Mouse (Mus musculus) spleen, postnatal 10 days (tissue): ENCODE measurements around the gene Ide.

Experiments
- DNase-seq, 2 experiments: peaks; one replicate each; pipeline ENCODE4 v3.0.0; 2021 to 2022; ENCODE audit warnings: low spot score in 2 of 2

The Ide gene

DNA sequence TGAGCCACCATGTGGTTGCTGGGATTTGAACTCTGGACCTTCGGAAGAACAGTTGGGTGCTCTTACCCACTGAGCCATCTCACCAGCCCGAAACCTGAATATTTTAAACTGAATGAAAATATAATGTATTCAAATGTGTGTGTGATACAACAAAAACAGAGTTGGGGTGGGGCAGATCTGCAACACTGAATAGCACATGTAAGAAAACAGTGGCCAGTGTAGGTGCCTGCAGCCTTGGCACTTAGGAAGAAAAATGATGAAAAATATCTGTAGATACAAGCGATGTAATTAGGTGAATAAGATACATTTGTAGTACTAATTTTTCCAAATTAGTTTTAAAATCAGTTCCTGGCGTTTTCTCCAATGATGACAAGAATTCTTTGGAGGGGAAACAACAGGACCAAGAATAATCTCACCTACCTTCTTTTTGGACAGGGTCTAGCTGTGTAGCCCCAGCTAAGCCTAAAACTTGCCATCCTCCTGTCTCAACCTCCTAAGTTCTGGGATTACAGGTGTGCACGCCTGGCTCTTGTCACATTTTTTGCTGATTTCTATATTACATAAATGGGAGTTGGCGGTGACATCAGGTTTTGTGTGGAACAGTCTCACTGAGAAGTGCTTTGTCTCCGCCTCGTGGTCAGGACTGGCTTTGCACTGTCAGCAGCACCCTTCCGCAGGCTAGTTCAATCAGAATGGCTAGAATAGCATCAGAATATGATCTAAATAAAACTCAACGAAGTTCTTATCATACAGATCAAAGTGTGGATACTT is 72.1 kb downstream of the Ide start:
- DNase-seq, result peak; percentile 90 to 96

GRCm38 (mm10) chr19:37263943-37264897 is 73.4 kb downstream of the Ide start:
- no peak for DNase-seq

DNA sequence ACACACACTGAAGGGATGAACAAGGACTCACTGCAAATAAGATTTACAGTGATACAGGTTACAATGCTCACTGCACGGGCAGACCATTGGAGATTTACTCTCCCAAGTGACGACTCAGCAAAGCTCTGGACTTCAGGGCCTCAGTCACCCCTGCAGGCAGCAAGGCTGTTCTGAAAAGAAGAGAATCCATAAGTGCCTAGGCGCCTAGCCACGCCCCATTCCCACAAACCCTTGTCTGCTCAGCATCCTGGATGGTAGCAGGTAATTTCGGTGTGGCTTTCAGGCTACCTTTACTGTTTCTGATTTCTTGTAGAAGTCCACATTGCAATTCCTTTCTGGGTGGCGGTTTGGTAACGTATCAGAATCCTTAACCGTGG is 74.1 kb downstream of the Ide start:
- DNase-seq, result no peak

- no peak for DNase-seq
Measured at GRCm38 (mm10) chr19:37262389-37262788, 75.3 kb downstream of the Ide start.

GRCm38 (mm10) chr19:37255321-37255720 is 82.3 kb downstream of the Ide start:
- no peak for DNase-seq

DNA sequence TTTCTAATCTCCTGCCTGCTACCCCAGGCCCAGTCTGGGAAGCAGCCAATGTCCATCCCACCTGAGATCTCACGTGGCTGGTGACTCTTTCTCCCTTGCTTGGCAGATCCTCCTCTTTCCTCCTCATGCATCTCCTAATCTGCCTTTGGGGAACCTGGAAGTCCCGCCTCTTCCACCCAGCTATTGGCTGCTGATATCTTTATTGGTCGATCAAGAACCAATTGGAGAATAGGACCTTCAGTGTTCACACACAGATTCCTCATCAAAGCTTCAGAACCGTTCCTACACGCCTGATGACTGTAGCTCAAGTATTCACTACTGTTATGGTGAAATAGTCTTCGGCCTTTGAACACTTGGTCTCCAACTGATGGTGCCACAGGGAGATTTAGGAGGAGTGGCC is 85.5 kb downstream of the Ide start:
- DNase-seq, result peak in 1 of 2 experiments; percentile 44

DNA sequence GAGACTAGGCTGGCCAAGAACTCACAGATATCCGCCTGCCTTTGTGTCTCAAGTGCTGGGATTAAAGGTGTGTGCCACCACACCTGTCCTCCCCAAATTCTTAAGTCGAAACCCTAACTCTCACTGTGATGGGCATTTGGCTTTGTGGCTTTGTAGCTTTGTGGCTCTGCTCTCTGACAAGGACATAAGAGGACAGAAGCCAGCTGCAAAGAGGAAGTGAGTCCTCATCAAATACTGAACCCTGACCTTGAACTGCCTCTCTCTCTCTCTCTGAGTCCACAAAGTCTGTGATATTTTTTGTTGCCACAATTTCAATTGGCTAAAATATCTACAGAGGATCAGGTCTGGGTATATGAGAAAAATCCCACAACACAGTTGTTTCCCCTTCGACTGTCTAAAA is 89.5 kb downstream of the Ide start:
- no peak for DNase-seq

- no peak for DNase-seq
Measured at GRCm38 (mm10) chr19:37246859-37247258, 90.8 kb downstream of the Ide start.

DNA sequence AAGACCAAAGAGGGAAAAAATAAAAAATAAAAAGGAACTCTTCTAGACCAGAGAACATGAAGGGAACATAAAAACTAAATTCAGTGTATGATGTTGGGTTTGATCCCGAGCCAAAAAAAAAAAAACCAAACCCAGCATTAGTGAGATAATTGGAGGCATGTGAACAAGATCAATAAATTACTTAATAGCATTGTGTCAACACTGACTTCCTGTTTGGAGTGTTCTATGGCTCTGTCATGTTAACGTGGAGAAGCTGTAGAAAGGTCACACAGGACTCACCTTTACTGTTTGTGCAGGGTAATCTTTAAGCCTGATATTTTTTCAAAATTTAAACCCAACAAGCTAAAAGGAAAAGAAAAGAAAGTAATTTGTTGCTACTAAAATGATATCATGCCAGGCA is 94.9 kb downstream of the Ide start:
- no peak for DNase-seq

GRCm38 (mm10) chr19:37241201-37241600 is 96.5 kb downstream of the Ide start:
- peak in 1 of 2 experiments; percentile 59 for DNase-seq

GRCm38 (mm10) chr19:37239096-37239495 is 98.6 kb downstream of the Ide start:
- peak; percentile 52 to 79 for DNase-seq

DNA sequence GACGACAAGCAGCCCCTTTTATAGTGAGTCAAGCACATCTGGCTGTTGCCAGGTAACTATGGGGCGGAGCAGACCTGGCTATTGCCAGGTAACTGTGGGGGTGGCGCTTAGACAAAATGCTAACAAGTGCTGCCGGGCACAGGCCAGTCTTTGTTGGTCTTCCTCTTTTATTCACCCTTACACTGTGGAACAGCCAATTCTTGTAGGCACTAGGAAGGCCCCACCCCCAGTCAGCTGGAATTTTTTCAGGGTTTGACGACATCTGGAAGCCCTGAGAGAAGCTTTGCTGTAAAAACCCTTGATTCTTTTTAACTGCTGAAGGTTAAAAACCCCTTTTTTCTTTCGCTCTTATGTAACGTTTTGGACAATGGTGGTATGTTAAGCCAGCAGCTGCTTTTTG is 99.0 kb downstream of the Ide start:
- peak; percentile 56 to 72 for DNase-seq

DNA sequence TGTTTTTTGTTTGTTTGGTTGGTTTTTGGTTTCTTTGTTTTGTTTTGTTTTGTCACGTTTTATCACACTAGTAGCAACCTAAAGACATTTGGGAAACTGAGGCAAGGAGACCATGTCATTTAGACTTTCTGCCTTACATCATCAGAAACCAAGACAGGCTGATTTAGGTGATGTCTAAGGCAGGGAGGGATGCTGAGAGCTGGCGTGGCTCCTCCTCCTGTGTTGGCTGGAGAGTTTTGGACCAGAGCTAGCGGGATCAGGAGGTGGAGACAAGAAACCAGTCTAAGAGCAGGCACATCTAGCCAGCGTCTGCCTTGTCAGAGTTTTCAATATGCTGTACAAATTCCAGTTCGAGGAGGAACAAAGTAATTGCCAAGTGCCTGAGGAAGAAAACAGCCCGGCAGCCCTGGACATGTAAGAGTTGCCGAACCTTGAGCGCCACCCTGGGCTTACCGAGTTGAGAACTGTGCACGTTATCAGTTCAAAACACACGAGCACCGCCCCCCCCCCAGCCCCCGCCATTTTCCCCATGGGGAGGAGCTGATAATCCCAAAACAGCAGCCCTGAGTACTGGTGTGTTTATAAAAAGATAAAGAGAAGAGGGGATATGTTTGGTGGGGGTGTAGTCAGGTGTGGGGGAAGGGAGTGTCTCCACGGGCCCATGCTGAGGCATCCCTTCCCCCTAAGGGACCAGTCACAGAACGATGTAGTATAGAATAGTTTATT is 99.8 kb downstream of the Ide start:
- DNase-seq, result peak; percentile 72 to 86

GRCm38 (mm10) chr19:37237306-37237705 is 100.3 kb downstream of the Ide start:
- DNase-seq, result peak; percentile 56 to 69

- peak; percentile 80 to 87 for DNase-seq
Measured at GRCm38 (mm10) chr19:37235818-37236217, 101.8 kb downstream of the Ide start.

DNA sequence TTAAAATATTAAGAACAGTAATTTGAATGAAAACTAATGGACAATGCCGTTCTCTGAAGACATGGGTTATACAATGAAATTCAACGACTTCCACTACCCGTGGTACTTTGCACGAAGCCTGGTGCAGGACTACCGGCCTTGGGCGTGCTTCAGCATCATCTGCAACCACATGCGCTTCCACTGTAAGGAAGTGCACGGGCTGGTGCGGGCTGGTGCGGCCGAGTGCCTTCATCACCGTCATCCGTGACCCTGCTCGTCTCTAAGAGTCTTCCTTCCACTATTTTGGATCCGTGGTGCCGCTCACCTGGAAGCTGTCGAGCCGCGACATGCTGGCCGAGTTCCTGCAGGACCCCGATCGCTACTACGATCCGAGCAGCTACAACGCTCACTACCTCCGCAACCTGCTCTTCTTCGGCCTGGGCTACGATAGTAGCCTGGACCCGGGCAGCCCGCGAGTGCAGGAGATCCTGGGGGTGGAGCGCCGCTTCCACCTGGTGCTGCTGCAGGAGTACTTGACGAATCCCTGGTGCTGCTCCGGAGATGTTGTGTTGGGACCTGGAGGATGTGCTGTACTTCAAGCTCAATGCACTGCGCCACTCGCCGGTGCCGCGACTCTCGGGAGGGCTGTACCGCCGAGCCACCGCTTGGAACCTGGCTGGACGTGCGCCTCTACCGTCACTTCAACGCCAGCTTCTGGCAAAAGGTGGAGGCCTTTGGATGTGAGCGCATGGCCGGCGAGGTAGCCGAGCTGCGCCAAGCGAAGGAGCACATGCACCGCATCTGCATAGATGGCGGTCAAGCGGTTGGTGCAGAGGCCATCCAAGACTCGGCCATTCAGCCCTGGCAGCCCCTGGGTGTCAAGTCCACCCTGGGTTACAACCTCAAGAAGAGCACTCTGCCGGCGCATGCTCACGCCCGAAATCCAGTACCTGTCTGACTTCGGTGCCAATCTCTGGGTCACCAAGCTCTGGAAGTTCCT is 103.8 kb downstream of the Ide start:
- DNase-seq, result peak; percentile 70 to 76

- peak in 1 of 2 experiments; percentile 37 for DNase-seq
Measured at GRCm38 (mm10) chr19:37232598-37232997, 105.1 kb downstream of the Ide start.

DNA sequence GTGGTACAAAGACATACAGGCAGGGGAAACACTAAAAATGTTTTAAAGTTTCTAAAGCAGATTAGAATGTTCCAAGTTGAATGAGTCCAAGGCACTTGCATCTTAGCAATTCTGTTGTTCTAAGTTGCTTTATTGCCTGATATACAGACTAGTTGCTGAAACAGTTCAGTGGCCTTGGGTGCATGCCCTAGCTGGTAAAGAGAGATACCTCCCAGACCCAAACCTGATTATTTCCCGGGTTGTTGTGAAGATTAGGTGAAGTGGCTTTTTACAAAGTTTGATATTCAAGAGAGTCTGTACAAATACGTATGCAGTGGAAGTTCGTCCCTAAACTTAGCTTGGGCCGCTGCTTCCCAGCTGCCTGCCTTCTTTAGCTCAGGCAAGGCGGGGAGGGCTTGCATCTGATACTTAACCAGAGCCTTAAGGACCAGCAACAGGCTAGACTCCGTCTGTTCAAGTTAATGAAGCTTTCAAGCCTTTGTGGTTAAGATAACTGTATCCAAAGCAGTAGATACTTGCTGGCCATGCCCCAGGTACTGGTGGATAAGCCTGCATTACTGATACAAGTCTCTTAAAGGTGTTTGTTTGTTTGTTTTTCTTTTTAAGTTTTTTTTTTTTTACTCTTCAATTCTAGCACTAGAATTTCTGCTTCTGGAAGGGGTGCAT is 112.3 kb downstream of the Ide start:
- DNase-seq, result peak in 1 of 2 experiments; percentile 17
